ENCODE assay signal across 8 mouse cellular contexts in the genomic region with DNA sequence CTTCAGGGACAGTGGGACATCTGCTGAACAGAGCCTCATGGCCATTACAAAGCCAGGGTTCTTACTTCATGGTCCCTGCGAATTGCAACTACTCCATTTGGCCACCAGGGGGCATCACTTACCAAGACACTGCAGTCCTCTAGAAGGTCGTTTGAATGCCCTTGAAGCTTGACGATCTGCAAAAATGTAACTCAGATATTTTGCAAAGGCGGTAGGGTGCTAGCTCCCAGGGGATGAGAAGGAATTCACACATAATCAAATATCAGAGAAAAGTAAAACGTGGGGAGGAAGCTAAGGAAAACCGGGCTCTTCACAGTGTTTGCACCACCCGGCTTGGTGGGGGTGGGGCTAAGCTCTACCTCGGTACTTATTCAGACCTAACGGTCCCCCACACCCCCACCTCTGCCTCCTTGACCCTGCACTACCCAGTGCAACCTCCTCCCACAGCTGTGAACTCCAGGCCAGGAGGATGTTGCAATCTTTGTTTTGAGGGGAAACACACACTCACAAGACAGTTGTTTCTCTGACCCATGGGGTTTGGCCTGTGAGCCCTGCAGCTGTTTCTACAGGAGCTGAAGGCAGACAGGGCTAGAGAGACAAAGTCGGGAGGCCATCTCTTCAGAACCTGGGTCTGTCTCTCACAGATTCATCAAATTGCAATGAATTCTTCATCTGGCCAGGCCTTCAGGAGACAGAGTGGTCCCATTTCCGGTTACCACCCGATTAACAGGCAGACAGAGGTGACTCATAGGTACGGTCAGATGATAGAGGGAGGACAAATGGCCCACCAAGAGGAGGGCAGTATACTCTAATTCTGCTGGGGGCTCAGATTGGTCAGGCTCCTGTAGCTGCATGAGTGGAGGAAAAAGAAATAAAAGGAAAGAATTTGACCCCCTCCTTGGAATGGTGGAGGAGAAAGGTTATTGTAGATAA.
DNase-seq lines count a peak whose midpoint lies in the region; ATAC-seq lines count a peak whose summit lies in the region.

No protein-coding gene starts in this region.

- DNase-seq in adrenal gland, adult (ENCODE audit: inconsistent age in 2 of 2, low spot score in 1 of 2) = peak; percentile 82 to 96
- DNase-seq in gastrocnemius, postnatal 25 days = peak; percentile 77
- peak; percentile 77 for DNase-seq in intestine, embryonic 14.5 days (ENCODE audit: low spot score)
- peak; percentile 73 to 86 for DNase-seq in left cerebral cortex, postnatal 36 days (ENCODE audit: low spot score in 2 of 2)
- DNase-seq in midbrain, embryonic 10.5 days (ENCODE audit: low spot score) = peak; percentile 78
- DNase-seq in right cerebral cortex, postnatal 36 days (ENCODE audit: low spot score in 2 of 2) = peak; percentile 68 to 76

- no peak overlapping the region for H3K27ac ChIP-seq in intestine, embryonic 14.5 days (ENCODE audit: low read depth)
- peak overlapping the region; percentile 83 for H3K27ac ChIP-seq in midbrain, embryonic 10.5 days (replicated peaks)

- peak overlapping the region; percentile 20 for H3K4me3 ChIP-seq in intestine, embryonic 14.5 days (ENCODE audit: low read depth, low read length)
- peak overlapping the region; percentile 48 for H3K4me3 ChIP-seq in midbrain, embryonic 10.5 days

- no peaks in the 10 kb centered on the region for H3K9me3 ChIP-seq in intestine, embryonic 14.5 days (ENCODE audit: control insufficient read depth, low read length)
- no peaks in the 10 kb centered on the region for H3K9me3 ChIP-seq in midbrain, embryonic 10.5 days (replicated peaks)

- peak overlapping the region; percentile 46 for H3K4me2 ChIP-seq in intestine, embryonic 14.5 days (ENCODE audit: low read length)

- intact Hi-C loops in left cerebral cortex, postnatal 36 days (cut with DNase I) = loop anchor here (1.0 to 10.0 kb wide), 4 partner anchors 48 to 236 kb away; no protein-coding TSS in a partner anchor

- WGBS in intestine, embryonic 14.5 days = 8% methylated on average over 13 of the region's 13 CpGs
- WGBS in midbrain, embryonic 10.5 days = 18% methylated on average over 13 of the region's 13 CpGs

- peaks cover 8% of the 10 kb centered on the region for H3K4me1 ChIP-seq in intestine, embryonic 14.5 days (replicated peaks; ENCODE audit: control insufficient read depth, insufficient read depth, low read length)
- H3K4me1 ChIP-seq in midbrain, embryonic 10.5 days = peaks cover 19% of the 10 kb centered on the region

- H3K9ac ChIP-seq in intestine, embryonic 14.5 days (ENCODE audit: low read length) = 0 out of 2 replicates have a peak overlapping the region, but pooled peaks have one; percentile 5

- peak; percentile 74 for ATAC-seq in common myeloid progenitor, adult 5-6 weeks (replicated peaks; ENCODE audit: low read depth, poor library complexity, severe bottlenecking)
- peak; percentile 72 for ATAC-seq in intestine, embryonic 14.5 days (replicated peaks; ENCODE audit: low FRiP score, low TSS enrichment, low read depth)
- ATAC-seq in erythroid progenitor cell, adult 5-6 weeks (replicated peaks; ENCODE audit: low FRiP score, poor library complexity, severe bottlenecking) = no peak

- no peaks in the 10 kb centered on the region for H3K36me3 ChIP-seq in intestine, embryonic 14.5 days (ENCODE audit: control insufficient read depth, insufficient read depth, low read length)
- no peaks in the 10 kb centered on the region for H3K36me3 ChIP-seq in midbrain, embryonic 10.5 days

- no peaks in the 10 kb centered on the region for H3K27me3 ChIP-seq in intestine, embryonic 14.5 days (replicated peaks; ENCODE audit: control insufficient read depth, insufficient read depth, low read length)
- H3K27me3 ChIP-seq in midbrain, embryonic 10.5 days (ENCODE audit: low read depth, poor library complexity, severe bottlenecking) = no peaks in the 10 kb centered on the region
